ENCODE assay signal across 8 mouse cellular contexts in the genomic region with DNA sequence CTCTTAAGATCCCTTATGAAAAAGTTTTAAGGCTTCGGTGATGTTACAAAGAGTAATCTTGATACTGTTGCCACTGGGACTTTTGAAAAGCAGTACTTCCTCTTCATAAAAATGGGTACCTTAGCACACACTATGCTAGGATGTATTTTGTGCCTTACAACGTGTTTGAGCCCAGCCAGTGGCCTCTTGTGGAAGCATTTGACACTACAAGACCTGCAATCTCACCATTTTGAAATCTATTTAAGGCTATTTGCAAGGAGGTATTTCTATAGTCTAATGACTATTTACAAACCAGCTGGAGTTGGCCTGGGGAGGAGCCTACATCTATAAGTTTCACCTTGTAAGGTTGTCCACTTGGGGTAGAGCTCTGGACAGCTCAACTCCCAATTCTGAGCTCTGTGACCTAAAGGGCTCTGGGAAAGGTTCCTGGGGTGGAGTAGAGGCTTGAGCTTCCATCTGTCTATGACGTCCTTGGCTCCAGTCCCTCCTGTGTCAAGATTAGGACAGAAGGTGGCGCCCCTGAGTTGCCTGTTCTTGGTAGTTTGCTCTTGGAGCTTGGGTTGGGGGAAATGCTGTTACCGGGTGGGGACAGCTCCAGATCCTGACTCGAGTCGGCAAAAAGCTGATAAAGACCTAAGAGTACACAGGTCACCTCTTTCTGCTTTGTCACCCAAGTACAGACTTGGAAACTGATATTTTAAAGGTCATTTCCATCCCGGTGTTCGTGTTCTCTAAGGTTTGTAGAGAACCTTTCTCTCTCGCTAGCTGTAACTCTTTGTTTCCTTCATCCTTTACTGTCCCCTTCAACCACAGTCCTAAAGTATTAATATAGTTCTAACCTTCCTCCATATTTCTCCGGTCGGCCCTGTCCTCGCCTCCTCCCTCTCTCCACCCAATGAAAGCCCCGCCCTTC. TPM values are rescaled to one million over a fixed set of nuclear protein-coding genes. Genes with fewer than 3 reads are reported as not detected.
DNase-seq lines count a peak whose midpoint lies in the region; ATAC-seq and TF ChIP-seq lines count a peak whose summit lies in the region.

No protein-coding gene starts in this region.

- peak overlapping the region; percentile 89 for H3K4me3 ChIP-seq in lung, embryonic 16.5 days (ENCODE audit: low read length)
- peak overlapping the region; percentile 75 for H3K4me3 ChIP-seq in thymus, adult 2 months (ENCODE audit: control insufficient read depth, insufficient read depth, low read length)

- ATAC-seq in hematopoietic stem cell, adult 5-6 weeks (replicated peaks in 1 of 2; ENCODE audit: insufficient read depth in 1 of 2, low FRiP score in 2 of 2, low TSS enrichment in 1 of 2, low read depth in 1 of 2, poor library complexity in 2 of 2, severe bottlenecking in 2 of 2): peak; percentile 35 to 52
- ATAC-seq in lung, embryonic 16.5 days (ENCODE audit: low read depth): peak; percentile 49

- no peaks in the 10 kb centered on the region for H3K9me3 ChIP-seq in lung, embryonic 16.5 days (ENCODE audit: control insufficient read depth, low read length)

- no peak for TF ChIP-seq POLR2A in thymus, adult 2 months (IDR thresholded peaks at IDR 0.05; ENCODE audit: control insufficient read depth, extremely low read depth, insufficient read depth, low read length, poor library complexity)

- peaks cover 32% of the 10 kb centered on the region for H3K4me1 ChIP-seq in lung, embryonic 16.5 days (replicated peaks; ENCODE audit: control insufficient read depth, insufficient read depth, low read length)
- H3K4me1 ChIP-seq in thymus, adult 2 months (replicated peaks; ENCODE audit: control insufficient read depth, insufficient read depth, low read length): peaks cover 17% of the 10 kb centered on the region

- peak; percentile 67; the same call in 1 of the 2 replicates for TF ChIP-seq CTCF in thymus, adult 2 months (IDR thresholded peaks at IDR 0.05; ENCODE audit: borderline replicate concordance, control insufficient read depth, extremely low read depth, insufficient read depth, low read length, poor library complexity)

- peak overlapping the region; percentile 83 for H3K9ac ChIP-seq in lung, embryonic 16.5 days (ENCODE audit: low read length)

- 5% methylated on average over 14 of the region's 14 CpGs for WGBS in lung, embryonic 16.5 days
- 5% methylated on average over 14 of the region's 14 CpGs for WGBS in thymus, adult 2 months

- DNase-seq in MN1 (ENCODE audit: low spot score): peak; percentile 98
- peak; percentile 94 for DNase-seq in cerebellum, adult 9-10 months
- DNase-seq in forelimb bud, embryonic 11.5 days (ENCODE audit: low read depth, low spot score): peak; percentile 89
- peak; percentile 86 for DNase-seq in layer of hippocampus, adult 9-10 months (ENCODE audit: low spot score)
- DNase-seq in ovary, adult 18-20 months (ENCODE audit: low spot score): peak; percentile 70
- peak; percentile 92 for DNase-seq in thymus, adult 2 months

- H3K36me3 ChIP-seq in lung, embryonic 16.5 days (ENCODE audit: control insufficient read depth, insufficient read depth, low read length): peaks cover 37% of the 10 kb centered on the region
- peaks cover 44% of the 10 kb centered on the region for H3K36me3 ChIP-seq in thymus, adult 2 months (ENCODE audit: control insufficient read depth, insufficient read depth, low read length)

- H3K4me2 ChIP-seq in lung, embryonic 16.5 days (ENCODE audit: low read depth, low read length): peak overlapping the region; percentile 70

- H3K27ac ChIP-seq in lung, embryonic 16.5 days (ENCODE audit: low read length): peak overlapping the region; percentile 80
- peak overlapping the region; percentile 94 for H3K27ac ChIP-seq in thymus, adult 2 months (ENCODE audit: control insufficient read depth, insufficient read depth, low read length)

- no peaks in the 10 kb centered on the region for H3K27me3 ChIP-seq in lung, embryonic 16.5 days (ENCODE audit: control insufficient read depth, insufficient read depth, low read depth, low read length)
- H3K27me3 ChIP-seq in thymus, adult 2 months (ENCODE audit: control insufficient read depth, insufficient read depth, low read length): no peaks in the 10 kb centered on the region

RNA-seq across cellular contexts. Expression of a gene that starts 0.5 kb away (rescaled TPM):
- 17.8 and 23.1 TPM in 2 replicates for total RNA-seq in hematopoietic stem cell, adult 5-6 weeks (2017)
- polyA plus RNA-seq in lung, embryonic 16.5 days (2015; fragmentation: Nextera tagmentation; extraction: Ambion mirVana): 10.2 and 11.4 TPM in 2 replicates
- polyA plus RNA-seq in thymus, adult 2 months (2012; rRNA removed): 126 and 131 TPM in 2 replicates

RNA-seq across cellular contexts. Expression of a gene that starts 7.8 kb away (rescaled TPM):
- total RNA-seq in hematopoietic stem cell, adult 5-6 weeks (2017): 1,271 and 2,840 TPM in 2 replicates
- 2,116 and 2,117 TPM in 2 replicates for polyA plus RNA-seq in lung, embryonic 16.5 days (2015; fragmentation: Nextera tagmentation; extraction: Ambion mirVana)
- polyA plus RNA-seq in thymus, adult 2 months (2012; rRNA removed): 3,947 and 4,074 TPM in 2 replicates

RNA-seq across cellular contexts. Expression of a gene that starts 32.2 kb away (rescaled TPM):
- 249 and 336 TPM in 2 replicates for total RNA-seq in hematopoietic stem cell, adult 5-6 weeks (2017)
- 432 and 461 TPM in 2 replicates for polyA plus RNA-seq in lung, embryonic 16.5 days (2015; fragmentation: Nextera tagmentation; extraction: Ambion mirVana)
- polyA plus RNA-seq in thymus, adult 2 months (2012; rRNA removed): 55.7 and 99.1 TPM in 2 replicates

RNA-seq across cellular contexts. Expression of a gene that starts 55.5 kb away (rescaled TPM):
- total RNA-seq in hematopoietic stem cell, adult 5-6 weeks (2017): 2,160 and 2,701 TPM in 2 replicates
- polyA plus RNA-seq in lung, embryonic 16.5 days (2015; fragmentation: Nextera tagmentation; extraction: Ambion mirVana): 647 and 740 TPM in 2 replicates
- 204 and 209 TPM in 2 replicates for polyA plus RNA-seq in thymus, adult 2 months (2012; rRNA removed)

Comparison
In these comparisons a context has a peak if more than half of its experiments do, and no peak if none do; other contexts are left out.
1. Peak in every context shown above with its lines: DNase-seq, ATAC-seq, H3K4me3 ChIP-seq and H3K27ac ChIP-seq.
2. RNA of a gene that starts 0.5 kb away (polyA plus RNA-seq): 126 to 131 TPM in thymus, adult 2 months; 10.2 to 11.4 TPM in lung, embryonic 16.5 days; every median in the first group is over 10 times any median in the second.